ENCODE assay signal across 9 mouse cellular contexts in genomic region chr4:149719686-149720085, GRCm38 (mm10). TPM values are rescaled to one million over a fixed set of nuclear protein-coding genes. Genes with fewer than 3 reads are reported as not detected.
DNase-seq lines count a peak whose midpoint lies in the region; ATAC-seq and TF ChIP-seq lines count a peak whose summit lies in the region.
"Had no signal": no experiment of that assay in that cellular context is flagged by ENCODE, and none has a peak within 500 bp of the region (broad histone marks: within the 10 kb centered on the region; RNA-seq: fewer than 3 reads in every experiment).

No protein-coding gene starts in this region.

- ATAC-seq in forebrain, postnatal 0 days: peak; percentile 64; the same call in 1 of the 2 replicates
- no peak for ATAC-seq in forebrain, embryonic 11.5 days (replicated peaks; ENCODE audit: low FRiP score)
- ATAC-seq in midbrain, embryonic 14.5 days (ENCODE audit: low FRiP score, low TSS enrichment): no peak
- ATAC-seq in midbrain, embryonic 11.5 days (ENCODE audit: low FRiP score): no peak

- no peak overlapping the region for H3K4me2 ChIP-seq in forebrain, postnatal 0 days (ENCODE audit: low read depth)
- no peak overlapping the region for H3K4me2 ChIP-seq in forebrain, embryonic 11.5 days (ENCODE audit: low read depth, low read length, severe bottlenecking)
- H3K4me2 ChIP-seq in midbrain, embryonic 14.5 days (ENCODE audit: low read length): no peak overlapping the region
- H3K4me2 ChIP-seq in midbrain, embryonic 11.5 days: no peak overlapping the region
- H3K4me2 ChIP-seq: hindbrain, embryonic 15.5 days had no signal

- H3K27me3 ChIP-seq in forebrain, postnatal 0 days (ENCODE audit: insufficient read depth, low read length): no peaks in the 10 kb centered on the region
- H3K27me3 ChIP-seq in forebrain, embryonic 11.5 days (ENCODE audit: control insufficient read depth, insufficient read depth, low read length): no peaks in the 10 kb centered on the region
- H3K27me3 ChIP-seq in midbrain, embryonic 14.5 days (ENCODE audit: control insufficient read depth, insufficient read depth, low read length): no peaks in the 10 kb centered on the region
- H3K27me3 ChIP-seq in midbrain, embryonic 11.5 days (ENCODE audit: control insufficient read depth, insufficient read depth, low read length): no peaks in the 10 kb centered on the region
- H3K27me3 ChIP-seq: hindbrain, embryonic 15.5 days had no signal

- peak; percentile 66 for DNase-seq in forebrain, postnatal 0 days
- no peak for DNase-seq in forebrain, embryonic 11.5 days (ENCODE audit: low spot score)
- DNase-seq in midbrain, embryonic 14.5 days: peak; percentile 62
- no peak for DNase-seq in midbrain, embryonic 11.5 days (ENCODE audit: low spot score, missing footprints)
- peak; percentile 67 to 81 for DNase-seq in cerebellum, postnatal 25 days
- DNase-seq in retina, embryonic 14.5 days (ENCODE audit: low spot score): peak; percentile 43
- no peak for DNase-seq in Muller cell, postnatal 12 days (ENCODE audit: inconsistent ontology term)
- DNase-seq in heart, adult 9 months (ENCODE audit: low spot score in 2 of 2): no peak

- no peaks in the 10 kb centered on the region for H3K9me3 ChIP-seq in forebrain, postnatal 0 days (ENCODE audit: low read length)
- no peaks in the 10 kb centered on the region for H3K9me3 ChIP-seq in forebrain, embryonic 11.5 days (ENCODE audit: control insufficient read depth, low read length)
- H3K9me3 ChIP-seq in midbrain, embryonic 14.5 days (ENCODE audit: control insufficient read depth, low read length): no peaks in the 10 kb centered on the region
- H3K9me3 ChIP-seq in midbrain, embryonic 11.5 days (ENCODE audit: control insufficient read depth, low read length): no peaks in the 10 kb centered on the region
- H3K9me3 ChIP-seq: hindbrain, embryonic 15.5 days had no signal

- TF ChIP-seq CTCF in forebrain, postnatal 0 days (IDR thresholded peaks at IDR 0.05; ENCODE audit: low read depth): peak; percentile 75

- 71% methylated on average over 6 of the region's 6 CpGs for WGBS in forebrain, postnatal 0 days
- 87% methylated on average over 6 of the region's 6 CpGs for WGBS in forebrain, embryonic 11.5 days
- 87% methylated on average over 6 of the region's 6 CpGs for WGBS in midbrain, embryonic 14.5 days
- WGBS in midbrain, embryonic 11.5 days: 84% methylated on average over 6 of the region's 6 CpGs

- no peak overlapping the region for H3K27ac ChIP-seq in forebrain, postnatal 0 days (ENCODE audit: low read depth, low read length)
- H3K27ac ChIP-seq in forebrain, embryonic 11.5 days (ENCODE audit: low read depth, low read length): no peak overlapping the region
- H3K27ac ChIP-seq in midbrain, embryonic 14.5 days (replicated peaks; ENCODE audit: low read depth, low read length): no peak overlapping the region
- H3K27ac ChIP-seq in midbrain, embryonic 11.5 days (ENCODE audit: low read depth, low read length): no peak overlapping the region
- H3K27ac ChIP-seq: hindbrain, embryonic 15.5 days had no signal

- H3K36me3 ChIP-seq in forebrain, postnatal 0 days (ENCODE audit: insufficient read depth): peaks cover 70% of the 10 kb centered on the region
- peaks cover 29% of the 10 kb centered on the region for H3K36me3 ChIP-seq in forebrain, embryonic 11.5 days (ENCODE audit: control insufficient read depth, insufficient read depth, low read length)
- H3K36me3 ChIP-seq in midbrain, embryonic 14.5 days (ENCODE audit: control insufficient read depth, insufficient read depth, low read length): peaks cover 82% of the 10 kb centered on the region
- peaks cover 39% of the 10 kb centered on the region for H3K36me3 ChIP-seq in midbrain, embryonic 11.5 days (ENCODE audit: control insufficient read depth, insufficient read depth, low read length)

- H3K4me3 ChIP-seq in forebrain, postnatal 0 days (ENCODE audit: low read depth, low read length): no peak overlapping the region
- no peak overlapping the region for H3K4me3 ChIP-seq in forebrain, embryonic 11.5 days (ENCODE audit: low read depth, low read length)
- no peak overlapping the region for H3K4me3 ChIP-seq in midbrain, embryonic 14.5 days (replicated peaks; ENCODE audit: low read depth, low read length)
- H3K4me3 ChIP-seq in midbrain, embryonic 11.5 days (ENCODE audit: low read depth, low read length): no peak overlapping the region
- H3K4me3 ChIP-seq: hindbrain, embryonic 15.5 days had no signal

- 0 out of 2 replicates have a peak, but pooled peaks cover 2% of the 10 kb centered on the region for H3K4me1 ChIP-seq in forebrain, postnatal 0 days (ENCODE audit: insufficient read depth)
- H3K4me1 ChIP-seq in forebrain, embryonic 11.5 days (replicated peaks; ENCODE audit: control insufficient read depth, insufficient read depth, low read length): no peaks in the 10 kb centered on the region
- peaks cover 9% of the 10 kb centered on the region; the same call in 1 of the 2 replicates for H3K4me1 ChIP-seq in midbrain, embryonic 14.5 days (ENCODE audit: control insufficient read depth, insufficient read depth, low read length)
- 0 out of 2 replicates have a peak, but pooled peaks cover 2% of the 10 kb centered on the region for H3K4me1 ChIP-seq in midbrain, embryonic 11.5 days (ENCODE audit: control insufficient read depth, insufficient read depth, low read length)

- no peak overlapping the region for H3K9ac ChIP-seq in forebrain, postnatal 0 days
- H3K9ac ChIP-seq in forebrain, embryonic 11.5 days (ENCODE audit: low read length): no peak overlapping the region
- H3K9ac ChIP-seq in midbrain, embryonic 14.5 days (replicated peaks; ENCODE audit: low read length): no peak overlapping the region
- no peak overlapping the region for H3K9ac ChIP-seq in midbrain, embryonic 11.5 days (ENCODE audit: low read length)
- H3K9ac ChIP-seq: hindbrain, embryonic 15.5 days had no signal

RNA-seq across cellular contexts. Expression of gene Pik3cd, which starts 17.3 kb away (rescaled TPM):
- total RNA-seq in forebrain, postnatal 0 days (2014; rRNA removed): 17.0 and 21.8 TPM in 2 replicates
- polyA plus RNA-seq in forebrain, postnatal 0 days (2015; fragmentation: Nextera tagmentation; extraction: Ambion mirVana): 11.3 and 11.7 TPM in 2 replicates
- polyA plus RNA-seq in forebrain, embryonic 11.5 days (2014; fragmentation: Nextera tagmentation; extraction: Ambion mirVana): 6.3 and 7.0 TPM in 2 replicates
- polyA plus RNA-seq in midbrain, embryonic 14.5 days (2014; fragmentation: Nextera tagmentation; extraction: Ambion mirVana): 12.7 and 14.2 TPM in 2 replicates
- polyA plus RNA-seq in midbrain, embryonic 11.5 days (2014; fragmentation: Nextera tagmentation; extraction: Ambion mirVana): 7.8 and 8.7 TPM in 2 replicates

RNA-seq across cellular contexts. Expression of gene Tmem201, which starts 18.2 kb away (rescaled TPM):
- 38.6 and 50.7 TPM in 2 replicates for total RNA-seq in forebrain, postnatal 0 days (2014; rRNA removed)
- polyA plus RNA-seq in forebrain, postnatal 0 days (2015; fragmentation: Nextera tagmentation; extraction: Ambion mirVana): 31.9 and 39.6 TPM in 2 replicates
- polyA plus RNA-seq in forebrain, embryonic 11.5 days (2014; fragmentation: Nextera tagmentation; extraction: Ambion mirVana): 25.1 and 26.3 TPM in 2 replicates
- polyA plus RNA-seq in midbrain, embryonic 14.5 days (2014; fragmentation: Nextera tagmentation; extraction: Ambion mirVana): 30.8 and 36.2 TPM in 2 replicates
- 15.8 and 18.4 TPM in 2 replicates for polyA plus RNA-seq in midbrain, embryonic 11.5 days (2014; fragmentation: Nextera tagmentation; extraction: Ambion mirVana)

RNA-seq across cellular contexts. Expression of gene Slc25a33, which starts 54.4 kb away (rescaled TPM):
- 12.5 and 18.6 TPM in 2 replicates for total RNA-seq in forebrain, postnatal 0 days (2014; rRNA removed)
- 26.5 and 29.7 TPM in 2 replicates for polyA plus RNA-seq in forebrain, postnatal 0 days (2015; fragmentation: Nextera tagmentation; extraction: Ambion mirVana)
- polyA plus RNA-seq in forebrain, embryonic 11.5 days (2014; fragmentation: Nextera tagmentation; extraction: Ambion mirVana): 12.0 and 12.2 TPM in 2 replicates
- polyA plus RNA-seq in midbrain, embryonic 14.5 days (2014; fragmentation: Nextera tagmentation; extraction: Ambion mirVana): 29.1 and 31.2 TPM in 2 replicates
- polyA plus RNA-seq in midbrain, embryonic 11.5 days (2014; fragmentation: Nextera tagmentation; extraction: Ambion mirVana): 18.6 and 21.4 TPM in 2 replicates

Comparison
In these comparisons a context has a peak if more than half of its experiments do, and no peak if none do; other contexts are left out.
1. DNase-seq: peak in forebrain, postnatal 0 days (single experiment), midbrain, embryonic 14.5 days (single experiment), cerebellum, postnatal 25 days (2 of 2) and retina, embryonic 14.5 days (single experiment); none in forebrain, embryonic 11.5 days (single experiment), midbrain, embryonic 11.5 days (single experiment), Muller cell, postnatal 12 days (single experiment) and heart, adult 9 months (0 of 2).